Mouse (Mus musculus): ENCODE data around the gene Stx1a. TPM values are rescaled to one million over a fixed set of nuclear protein-coding genes. Genes with fewer than 3 reads are reported as not detected.

Gene Stx1a
- polyA plus RNA-seq, 1 experiment from 2014 or later = 54.5 TPM

- Histone ChIP-seq H3K27me3 (replicated peaks) (no peaks in the 10 kb centered on the region), H3K9me3 (0 out of 2 replicates have a peak, but pooled peaks cover 3% of the 10 kb centered on the region), H3K4me1 (peaks cover 16% of the 10 kb centered on the region), H3K4me3 (no peak overlapping the region), H3K9ac (no peak overlapping the region), H3K27ac (no peak overlapping the region), H3K4me2 (replicated peaks) (no peak overlapping the region), H3K36me3 (no peaks in the 10 kb centered on the region)
- 67% methylated on average over 18 of the region's 18 CpGs for WGBS
- ATAC-seq (ENCODE audit: low FRiP score, low read depth) = no peak
Measured at GRCm38 (mm10) chr5:135029007-135029854, 5.9 kb downstream of the Stx1a start.

- 94% methylated on average over 5 of the region's 5 CpGs for WGBS
- H3K36me3 ChIP-seq = no peaks in the 10 kb centered on the region
Measured at GRCm38 (mm10) chr5:135032581-135032980, 9.3 kb downstream of the Stx1a start.

GRCm38 (mm10) chr5:135034593-135034992 is 11.3 kb downstream of the Stx1a start:
- Histone ChIP-seq H3K4me2 (replicated peaks) (no peak overlapping the region), H3K9ac (no peak overlapping the region), H3K36me3 (0 out of 2 replicates have a peak, but pooled peaks cover 6% of the 10 kb centered on the region), H3K9me3 (0 out of 2 replicates have a peak, but pooled peaks cover 7% of the 10 kb centered on the region), H3K4me3 (no peak overlapping the region), H3K27ac (no peak overlapping the region), H3K27me3 (replicated peaks) (no peaks in the 10 kb centered on the region), H3K4me1 (peaks cover 3% of the 10 kb centered on the region)
- no peak for ATAC-seq (ENCODE audit: low FRiP score, low read depth)
- 96% methylated on average over 2 of the region's 2 CpGs for WGBS

More at GRCm38 (mm10) chr5:135032581-135032980, 9.3 kb downstream of the Stx1a start:
- H3K27me3 ChIP-seq (replicated peaks) = no peaks in the 10 kb centered on the region
- peaks cover 3% of the 10 kb centered on the region for H3K4me1 ChIP-seq
- ATAC-seq (ENCODE audit: low FRiP score, low read depth) = no peak
- no peak overlapping the region for H3K4me3 ChIP-seq
- H3K9ac ChIP-seq = no peak overlapping the region
- H3K4me2 ChIP-seq (replicated peaks) = no peak overlapping the region
- H3K9me3 ChIP-seq = 0 out of 2 replicates have a peak, but pooled peaks cover 7% of the 10 kb centered on the region
- no peak overlapping the region for H3K27ac ChIP-seq

- H3K36me3 ChIP-seq = peaks cover 9% of the 10 kb centered on the region; the same call in 1 of the 2 replicates
- no peak overlapping the region for H3K27ac ChIP-seq
- 72% methylated on average over 18 of the region's 18 CpGs for WGBS
- H3K4me2 ChIP-seq (replicated peaks) = no peak overlapping the region
- no peak overlapping the region for H3K4me3 ChIP-seq
- peaks cover 3% of the 10 kb centered on the region for H3K4me1 ChIP-seq
- no peak for ATAC-seq (ENCODE audit: low FRiP score, low read depth)
- no peaks in the 10 kb centered on the region for H3K27me3 ChIP-seq (replicated peaks)
- no peak overlapping the region for H3K9ac ChIP-seq
- 0 out of 2 replicates have a peak, but pooled peaks cover 7% of the 10 kb centered on the region for H3K9me3 ChIP-seq
Measured at GRCm38 (mm10) chr5:135035608-135036359, 12.5 kb downstream of the Stx1a start.

DNA sequence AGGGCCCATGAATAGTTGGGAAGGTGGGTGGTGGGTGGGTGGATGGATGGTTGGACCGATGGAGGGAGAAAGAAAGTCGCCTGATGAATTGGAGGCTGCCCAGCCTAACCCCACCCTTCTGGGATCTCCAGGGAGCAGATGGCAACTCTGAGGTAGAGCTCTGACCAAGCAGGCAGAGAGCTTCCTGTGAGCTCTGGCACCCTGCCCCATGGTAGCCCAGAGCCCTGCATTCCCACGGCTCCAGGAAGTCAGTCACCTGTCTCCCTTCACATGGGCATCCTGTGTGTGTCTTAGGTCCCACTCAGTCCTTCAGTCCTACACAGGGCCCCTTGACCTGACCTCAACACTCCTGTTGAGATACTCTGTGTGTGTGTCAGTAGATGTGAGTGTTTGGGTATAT is 14.7 kb downstream of the Stx1a start:
- Histone ChIP-seq H3K4me2 (replicated peaks) (no peak overlapping the region), H3K4me1 (peaks cover 3% of the 10 kb centered on the region), H3K9me3 (0 out of 2 replicates have a peak, but pooled peaks cover 7% of the 10 kb centered on the region), H3K9ac (no peak overlapping the region), H3K27ac (no peak overlapping the region), H3K36me3 (peaks cover 9% of the 10 kb centered on the region; the same call in 1 of the 2 replicates), H3K27me3 (replicated peaks) (no peaks in the 10 kb centered on the region), H3K4me3 (no peak overlapping the region; the same call in 1 of the 2 replicates)
- no peak for ATAC-seq (ENCODE audit: low FRiP score, low read depth)
- WGBS = 82% methylated on average over 3 of the region's 3 CpGs

DNA sequence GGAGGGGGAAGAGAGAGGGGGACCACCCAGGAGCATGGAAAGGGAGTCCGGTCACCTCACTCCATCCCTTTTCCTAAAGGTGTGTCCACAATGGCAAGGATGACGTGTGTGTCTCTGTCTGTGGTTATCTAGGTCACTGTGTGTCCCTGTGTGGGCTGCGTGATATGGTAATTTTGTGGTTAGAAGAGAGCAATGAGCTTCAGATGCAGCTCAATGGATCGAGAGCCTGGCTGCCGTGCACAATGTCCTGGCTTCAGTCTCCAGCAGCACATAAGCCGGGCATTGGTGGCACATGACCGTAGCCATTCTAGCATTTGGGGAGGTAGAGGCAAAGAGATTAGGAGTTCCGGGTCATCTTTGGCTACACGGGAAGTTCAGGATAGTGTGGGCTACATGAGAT is 16.3 kb downstream of the Stx1a start:
- no peak for ATAC-seq (ENCODE audit: low FRiP score, low read depth)
- WGBS = 91% methylated on average over 9 of the region's 9 CpGs

GRCm38 (mm10) chr5:135040059-135040458 is 16.8 kb downstream of the Stx1a start:
- Histone ChIP-seq H3K9ac (no peak overlapping the region), H3K27ac (no peak overlapping the region), H3K4me2 (replicated peaks) (no peak overlapping the region), H3K9me3 (no peaks in the 10 kb centered on the region), H3K36me3 (peaks cover 14% of the 10 kb centered on the region), H3K27me3 (replicated peaks) (no peaks in the 10 kb centered on the region), H3K4me1 (peaks cover 3% of the 10 kb centered on the region), H3K4me3 (no peak overlapping the region)
- WGBS = 63% methylated on average over 6 of the region's 6 CpGs
- ATAC-seq (ENCODE audit: low FRiP score, low read depth) = no peak

More for the DNA sequence above, 16.3 kb downstream of the Stx1a start:
- H3K4me3 ChIP-seq = no peak overlapping the region
- H3K36me3 ChIP-seq = peaks cover 11% of the 10 kb centered on the region; the same call in 1 of the 2 replicates
- no peaks in the 10 kb centered on the region for H3K27me3 ChIP-seq (replicated peaks)
- 0 out of 2 replicates have a peak, but pooled peaks cover under 1% of the 10 kb centered on the region for H3K9me3 ChIP-seq
- peaks cover 3% of the 10 kb centered on the region for H3K4me1 ChIP-seq
- no peak overlapping the region for H3K4me2 ChIP-seq (replicated peaks)
- no peak overlapping the region for H3K9ac ChIP-seq
- H3K27ac ChIP-seq = no peak overlapping the region

GRCm38 (mm10) chr5:135040777-135041176 is 17.5 kb downstream of the Stx1a start:
- no peak overlapping the region for H3K4me3 ChIP-seq
- no peaks in the 10 kb centered on the region for H3K9me3 ChIP-seq
- no peaks in the 10 kb centered on the region for H3K27me3 ChIP-seq (replicated peaks)
- H3K4me1 ChIP-seq = no peaks in the 10 kb centered on the region; the same call in 1 of the 2 replicates
- H3K4me2 ChIP-seq (replicated peaks) = no peak overlapping the region
- no peak overlapping the region for H3K9ac ChIP-seq
- 81% methylated on average over 11 of the region's 11 CpGs for WGBS
- peaks cover 21% of the 10 kb centered on the region for H3K36me3 ChIP-seq
- no peak overlapping the region for H3K27ac ChIP-seq
- ATAC-seq (ENCODE audit: low FRiP score, low read depth) = no peak

GRCm38 (mm10) chr5:135042105-135042788 is 19.0 kb downstream of the Stx1a start:
- Histone ChIP-seq H3K9ac (no peak overlapping the region), H3K27me3 (replicated peaks) (no peaks in the 10 kb centered on the region), H3K4me1 (no peaks in the 10 kb centered on the region; the same call in 1 of the 2 replicates), H3K27ac (no peak overlapping the region), H3K9me3 (no peaks in the 10 kb centered on the region), H3K4me2 (replicated peaks) (no peak overlapping the region), H3K36me3 (peaks cover 21% of the 10 kb centered on the region), H3K4me3 (no peak overlapping the region)
- ATAC-seq (ENCODE audit: low FRiP score, low read depth) = no peak
- 24% methylated on average over 20 of the region's 21 CpGs for WGBS

DNA sequence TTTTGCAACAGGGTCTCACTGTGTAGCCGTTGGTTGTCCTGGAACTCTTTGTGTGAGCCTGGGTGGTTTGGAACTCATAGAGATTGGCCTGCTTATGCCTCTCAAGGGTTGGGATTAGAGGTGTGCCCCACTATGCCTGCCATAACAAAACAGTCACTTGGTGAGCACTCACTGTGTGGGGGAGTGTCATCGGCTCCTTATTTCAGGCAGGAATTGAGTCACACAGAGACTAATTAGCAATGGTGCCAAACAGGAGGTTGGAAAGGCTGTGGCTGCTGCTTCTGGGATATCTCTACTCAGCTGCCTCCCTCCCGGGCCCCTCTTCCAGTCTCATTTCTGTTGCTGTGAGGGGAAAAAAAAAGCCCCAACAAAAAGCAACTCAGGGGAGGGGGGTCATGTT is 21.3 kb downstream of the Stx1a start:
- no peaks in the 10 kb centered on the region for H3K9me3 ChIP-seq
- no peak overlapping the region for H3K4me3 ChIP-seq
- H3K27ac ChIP-seq = no peak overlapping the region
- H3K9ac ChIP-seq = no peak overlapping the region
- ATAC-seq (ENCODE audit: low FRiP score, low read depth) = no peak
- no peak overlapping the region for H3K4me2 ChIP-seq (replicated peaks)
- no peaks in the 10 kb centered on the region; the same call in 1 of the 2 replicates for H3K4me1 ChIP-seq
- no peaks in the 10 kb centered on the region for H3K27me3 ChIP-seq (replicated peaks)
- H3K36me3 ChIP-seq = peaks cover 26% of the 10 kb centered on the region
- WGBS = 97% methylated on average over 3 of the region's 3 CpGs

DNA sequence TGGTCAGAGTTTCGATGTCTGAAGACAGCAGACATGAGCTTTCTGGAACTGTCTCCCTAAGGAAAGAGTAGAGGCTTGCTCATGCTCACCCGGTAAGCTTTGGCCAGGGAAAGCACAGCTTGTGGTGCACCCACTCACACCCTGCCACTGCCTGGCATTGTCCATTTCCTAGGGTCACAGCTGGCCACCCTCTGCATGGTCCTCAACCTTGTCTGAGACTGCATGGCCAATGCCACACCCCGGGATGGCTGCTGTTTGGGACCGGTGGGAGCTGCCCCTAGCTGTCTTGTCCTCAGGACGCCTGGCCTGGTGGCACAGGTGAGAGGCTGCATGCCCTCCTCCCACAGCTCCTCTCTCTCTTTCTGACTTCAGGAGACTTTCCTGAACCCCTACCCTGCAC is 25.3 kb downstream of the Stx1a start:
- no peaks in the 10 kb centered on the region for H3K9me3 ChIP-seq
- WGBS = 93% methylated on average over 5 of the region's 5 CpGs
- ATAC-seq (ENCODE audit: low FRiP score, low read depth) = no peak
- no peaks in the 10 kb centered on the region for H3K27me3 ChIP-seq (replicated peaks)
- H3K4me3 ChIP-seq = no peak overlapping the region
- no peak overlapping the region for H3K4me2 ChIP-seq (replicated peaks)
- H3K9ac ChIP-seq = no peak overlapping the region; the same call in 1 of the 2 replicates
- no peak overlapping the region for H3K27ac ChIP-seq
- peaks cover 50% of the 10 kb centered on the region for H3K36me3 ChIP-seq
- H3K4me1 ChIP-seq = no peaks in the 10 kb centered on the region

All from neural tube, embryonic 12.5 days (tissue).